Mouse (Mus musculus) hindbrain, embryonic 11.5 days (tissue): ENCODE measurements around the gene Hspd1. TPM values are rescaled to one million over a fixed set of nuclear protein-coding genes. Genes with fewer than 3 reads are reported as not detected.
A peak's percentile ranks its signal among the peaks of the same experiment; 100 is the strongest.

Experiments used
- ATAC-seq: fragments of 200-750 bp; cut with Nextera tagmentation; 2 replicates; pipeline ENCODE4 v1.8.0; 2017; ENCODE audit warnings: mild to moderate bottlenecking, moderate TSS enrichment, moderate library complexity; ENCODE audit not compliant: low FRiP score
- DNase-seq: peaks from one replicate; pipeline ENCODE4 v3.0.0-alpha.2; 2015; ENCODE audit warnings: low spot score
- H3K27ac ChIP-seq: fragments of 300-500 bp; sonication (generic); 2 replicates; pipeline ENCODE4 v1.5.1; 2014; ENCODE audit warnings: mild to moderate bottlenecking, low read depth, low read length
- H3K27me3 ChIP-seq: fragments of 300-500 bp; sonication (generic); 2 replicates; pipeline ENCODE4 v1.6.1; 2014; ENCODE audit warnings: mild to moderate bottlenecking, low read length, moderate library complexity, mixed read lengths; ENCODE audit not compliant: control insufficient read depth, insufficient read depth
- H3K36me3 ChIP-seq: fragments of 300-500 bp; sonication (generic); 2 replicates; pipeline ENCODE4 v1.6.1; 2014; ENCODE audit warnings: mild to moderate bottlenecking, low read length, moderate library complexity, mixed read lengths; ENCODE audit not compliant: control insufficient read depth, insufficient read depth
- H3K4me1 ChIP-seq: fragments of 300-500 bp; sonication (generic); replicated peaks from 2 replicates; pipeline ENCODE4 v1.6.1; 2014; ENCODE audit warnings: low read length, mixed read lengths; ENCODE audit not compliant: control insufficient read depth, insufficient read depth
- H3K4me2 ChIP-seq: fragments of 300-500 bp; sonication (generic); replicated peaks from 2 replicates; pipeline ENCODE4 v1.6.1; 2014; ENCODE audit warnings: mild to moderate bottlenecking, low read depth, low read length
- H3K4me3 ChIP-seq: fragments of 300-500 bp; sonication (generic); 2 replicates; pipeline ENCODE4 v1.5.1; 2014; ENCODE audit warnings: low read depth, low read length
- H3K9ac ChIP-seq: fragments of 300-500 bp; sonication (generic); 2 replicates; pipeline ENCODE4 v1.6.1; 2014; ENCODE audit warnings: low read depth, low read length
- H3K9me3 ChIP-seq: fragments of 300-500 bp; sonication (generic); 2 replicates; pipeline ENCODE4 v1.6.1; 2016; ENCODE audit warnings: low read length; ENCODE audit not compliant: control insufficient read depth
- WGBS: fragments of 180-500 bp; shearing (Covaris S2); extraction: QIAGEN DNeasy Blood & Tissue Kit; methylation state at CpG from one replicate; pipeline ENCODE4 v1.1.7; 2014; 5-methylcytosine and 5-hydroxymethylcytosine counted together
- polyA plus RNA-seq: library from polyadenylated mRNA; unstranded; fragments of >200 nt; fragmentation: Nextera tagmentation; extraction: Ambion mirVana; gene quantifications from 2 replicates; pipeline ENCODE4 v1.2.1, GENCODE M21; 2014

The Hspd1 gene
- polyA plus RNA-seq: 354 and 387 TPM in 2 replicates

GRCm38 (mm10) chr1:55087932-55088610 is at the start of gene Hspd1, which contains the start of gene Hspe1:
TSS of gene Hspd1 (minus strand) at chr1:55088243.
TSS of gene Hspe1 (plus strand) at chr1:55088132.
- no peaks in the 10 kb centered on the region for H3K27me3 ChIP-seq
- peak; percentile 99 for DNase-seq
- peaks cover 5% of the 10 kb centered on the region; the same call in 1 of the 2 replicates for H3K36me3 ChIP-seq
- under 1% methylated on average over 62 of the region's 76 CpGs for whole genome bisulfite sequencing
- H3K4me2 ChIP-seq: peak within 1 kb of the TSS; percentile 77
- H3K4me3 ChIP-seq: peak within 1 kb of the TSS; percentile 91
- H3K9ac ChIP-seq: peak within 1 kb of the TSS; percentile 95
- peak within 1 kb of the TSS; percentile 96 for H3K27ac ChIP-seq
- 0 out of 2 replicates have a peak, but pooled peaks cover 2% of the 10 kb centered on the region for H3K4me1 ChIP-seq
- no peaks in the 10 kb centered on the region for H3K9me3 ChIP-seq
- peak; percentile 95 for ATAC-seq

DNA sequence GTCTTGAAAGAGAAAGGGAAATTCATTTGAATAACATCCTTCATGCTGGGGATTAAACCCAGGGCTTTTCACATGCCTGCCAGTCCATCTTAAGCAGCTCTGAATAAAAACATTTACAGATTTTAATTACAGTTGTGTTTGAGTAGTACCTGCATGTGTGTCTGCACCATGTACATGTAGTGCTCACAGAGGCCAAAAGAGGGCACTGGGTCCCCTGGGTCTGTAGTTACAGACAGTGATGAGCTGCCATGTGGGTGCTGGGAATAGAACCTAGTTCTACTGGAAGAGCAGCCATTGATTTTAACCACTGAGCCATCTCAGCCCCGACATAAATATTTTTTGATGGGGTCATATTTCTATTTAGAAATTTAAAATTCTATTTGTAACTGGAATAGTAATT is 47.8 kb upstream of the Hspd1 start:
- DNase-seq: no peak
- Histone ChIP-seq H3K4me3 (no peak overlapping the region), H3K27ac (no peak overlapping the region), H3K4me2 (no peak overlapping the region), H3K27me3 (no peaks in the 10 kb centered on the region), H3K36me3 (no peaks in the 10 kb centered on the region), H3K9ac (no peak overlapping the region), H3K4me1 (no peaks in the 10 kb centered on the region), H3K9me3 (no peaks in the 10 kb centered on the region)
- 95% methylated on average over 1 of the region's 1 CpGs for WGBS
- ATAC-seq: no peak

- no peak for DNase-seq
- ATAC-seq: no peak
Measured at GRCm38 (mm10) chr1:55134301-55134700, 46.3 kb upstream of the Hspd1 start.

DNA sequence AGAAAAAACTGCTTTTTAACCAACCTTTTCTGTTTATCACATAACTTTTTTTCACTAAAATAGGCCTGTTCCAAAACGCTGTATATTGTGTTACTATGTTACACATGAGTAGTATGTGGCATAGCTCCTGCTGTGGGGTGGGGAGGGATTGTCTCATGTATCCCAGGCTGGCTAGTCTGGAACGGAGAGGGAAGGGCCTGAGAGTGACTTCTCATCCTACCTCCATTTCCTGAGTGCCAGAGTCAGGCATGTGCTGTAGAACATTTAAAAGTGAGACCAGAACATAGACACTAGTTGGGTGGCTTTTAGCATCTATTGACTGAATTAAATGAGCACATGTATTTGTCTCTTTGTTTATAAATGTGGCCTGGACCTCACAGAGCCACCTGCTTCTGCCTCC is 45.1 kb upstream of the Hspd1 start:
- no peaks in the 10 kb centered on the region for H3K27me3 ChIP-seq
- H3K36me3 ChIP-seq: no peaks in the 10 kb centered on the region
- no peak overlapping the region for H3K9ac ChIP-seq
- 79% methylated on average over 2 of the region's 2 CpGs for WGBS
- H3K27ac ChIP-seq: no peak overlapping the region
- no peaks in the 10 kb centered on the region for H3K4me1 ChIP-seq
- ATAC-seq (no peak), DNase-seq (no peak)
- H3K4me3 ChIP-seq: no peak overlapping the region
- no peaks in the 10 kb centered on the region for H3K9me3 ChIP-seq
- H3K4me2 ChIP-seq: no peak overlapping the region

More at GRCm38 (mm10) chr1:55134301-55134700, 46.3 kb upstream of the Hspd1 start:
- no peak overlapping the region for H3K4me2 ChIP-seq
- H3K36me3 ChIP-seq: no peaks in the 10 kb centered on the region
- H3K27me3 ChIP-seq: no peaks in the 10 kb centered on the region
- no peaks in the 10 kb centered on the region for H3K9me3 ChIP-seq
- no peak overlapping the region for H3K4me3 ChIP-seq
- H3K9ac ChIP-seq: no peak overlapping the region
- 100% methylated on average over 3 of the region's 3 CpGs for WGBS
- no peaks in the 10 kb centered on the region for H3K4me1 ChIP-seq
- H3K27ac ChIP-seq: no peak overlapping the region

- Histone ChIP-seq H3K27ac (no peak overlapping the region), H3K9ac (no peak overlapping the region; the same call in 1 of the 2 replicates), H3K27me3 (no peaks in the 10 kb centered on the region), H3K9me3 (no peaks in the 10 kb centered on the region), H3K4me1 (no peaks in the 10 kb centered on the region), H3K36me3 (no peaks in the 10 kb centered on the region), H3K4me3 (peak overlapping the region; percentile 75), H3K4me2 (peak overlapping the region; percentile 65)
- DNase-seq (no peak), ATAC-seq (no peak)
- 72% methylated on average over 4 of the region's 4 CpGs for WGBS
Measured at GRCm38 (mm10) chr1:55132308-55132707, 44.3 kb upstream of the Hspd1 start.

GRCm38 (mm10) chr1:55131424-55132014 is 43.5 kb upstream of the Hspd1 start:
- peak; percentile 92; the same call in 1 of the 2 replicates for ATAC-seq
- Histone ChIP-seq H3K9ac (peak overlapping the region; percentile 98), H3K27ac (peak overlapping the region; percentile 98), H3K4me2 (peak overlapping the region; percentile 65), H3K36me3 (no peaks in the 10 kb centered on the region), H3K27me3 (no peaks in the 10 kb centered on the region), H3K4me3 (peak overlapping the region; percentile 75), H3K9me3 (no peaks in the 10 kb centered on the region), H3K4me1 (no peaks in the 10 kb centered on the region)
- DNase-seq: no peak
- 0% methylated on average over 35 of the region's 47 CpGs for WGBS

DNA sequence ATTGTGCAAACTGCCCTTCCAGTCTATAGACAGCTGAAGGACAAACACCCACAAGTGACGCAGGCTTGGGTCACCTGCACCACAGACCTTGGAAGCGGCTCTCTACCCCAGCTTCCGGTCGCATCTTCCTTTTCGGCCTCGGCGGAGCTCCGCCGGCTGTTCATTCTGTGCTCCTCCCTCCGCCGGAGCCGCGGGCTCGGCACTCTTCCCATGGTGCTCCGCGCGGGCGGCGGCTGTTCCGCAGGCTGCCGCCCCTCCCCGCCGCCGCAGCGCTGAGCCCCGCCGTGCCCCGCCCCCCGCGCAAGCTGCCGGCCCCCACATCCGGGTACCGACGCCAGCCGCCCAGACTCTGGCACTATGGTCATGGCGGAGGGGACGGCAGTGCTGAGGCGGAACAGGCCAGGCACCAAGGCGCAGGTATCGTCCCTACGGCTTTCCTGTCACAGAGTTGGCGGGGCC is 42.9 kb upstream of the Hspd1 start, which contains the start of gene Mob4:
Gene Mob4 (plus strand): TSS at position 289 of the 459 bp plus-strand sequence.
- Histone ChIP-seq H3K9me3 (no peaks in the 10 kb centered on the region), H3K27ac (peak within 1 kb of the TSS; percentile 98), H3K9ac (peak within 1 kb of the TSS; percentile 98), H3K36me3 (no peaks in the 10 kb centered on the region), H3K4me3 (peak within 1 kb of the TSS; percentile 75), H3K27me3 (no peaks in the 10 kb centered on the region), H3K4me2 (peak within 1 kb of the TSS; percentile 65), H3K4me1 (no peaks in the 10 kb centered on the region)
- DNase-seq (peak; percentile 98), ATAC-seq (peak; percentile 99)
- 1% methylated on average over 40 of the region's 42 CpGs for WGBS

GRCm38 (mm10) chr1:55130190-55130916 is 42.3 kb upstream of the Hspd1 start:
- peak overlapping the region; percentile 61 for H3K27ac ChIP-seq
- DNase-seq: no peak
- H3K4me3 ChIP-seq: peak overlapping the region; percentile 75
- 75% methylated on average over 10 of the region's 10 CpGs for WGBS
- ATAC-seq: no peak
- peak overlapping the region; percentile 65 for H3K4me2 ChIP-seq
- H3K9ac ChIP-seq: peak overlapping the region; percentile 54
- no peaks in the 10 kb centered on the region for H3K36me3 ChIP-seq
- H3K9me3 ChIP-seq: no peaks in the 10 kb centered on the region
- H3K4me1 ChIP-seq: no peaks in the 10 kb centered on the region
- H3K27me3 ChIP-seq: no peaks in the 10 kb centered on the region
